Mouse (Mus musculus) NIH3T3 (cell line): ENCODE results near the gene Rcbtb2.
"Not testable (repeated sequence)": the region's sequence is repeated elsewhere in the genome, so short reads cannot be mapped to it uniquely, and the experiment has no call there.

ENCODE experiments used
- DNase-seq: peaks from one replicate; pipeline ENCODE4 v3.0.0-alpha.2; 2012; ENCODE audit warnings: low read depth

The Rcbtb2 gene

DNA sequence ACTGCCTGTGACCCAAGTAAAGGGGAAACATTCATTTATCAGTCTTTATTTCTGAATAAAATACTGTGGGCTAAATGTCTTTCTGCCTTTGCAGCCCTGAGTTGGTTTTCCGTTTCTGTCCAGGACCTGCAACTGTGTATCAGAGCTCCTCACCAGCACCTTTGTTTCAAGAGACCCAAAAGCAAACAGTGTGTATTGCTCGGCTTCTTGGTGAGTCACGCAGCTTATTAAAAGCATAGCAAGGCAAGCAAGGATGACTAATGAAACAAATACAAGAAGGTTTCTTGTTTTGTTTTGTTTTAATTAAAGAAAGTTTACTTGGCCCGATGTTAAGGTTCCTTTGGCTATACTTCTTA lies at the start of gene Rcbtb2:
Gene Rcbtb2, plus strand, starts transcription at position 115 of the 356 bp plus-strand sequence.
- peak; percentile 31 for DNase-seq

GRCm38 (mm10) chr14:73083563-73083962 lies 39.3 kb upstream of the Rcbtb2 start:
- no peak for DNase-seq

- DNase-seq, result no peak
Measured at GRCm38 (mm10) chr14:73086425-73086824, 36.4 kb upstream of the Rcbtb2 start.

GRCm38 (mm10) chr14:73087247-73087646 lies 35.6 kb upstream of the Rcbtb2 start:
- no peak for DNase-seq

DNA sequence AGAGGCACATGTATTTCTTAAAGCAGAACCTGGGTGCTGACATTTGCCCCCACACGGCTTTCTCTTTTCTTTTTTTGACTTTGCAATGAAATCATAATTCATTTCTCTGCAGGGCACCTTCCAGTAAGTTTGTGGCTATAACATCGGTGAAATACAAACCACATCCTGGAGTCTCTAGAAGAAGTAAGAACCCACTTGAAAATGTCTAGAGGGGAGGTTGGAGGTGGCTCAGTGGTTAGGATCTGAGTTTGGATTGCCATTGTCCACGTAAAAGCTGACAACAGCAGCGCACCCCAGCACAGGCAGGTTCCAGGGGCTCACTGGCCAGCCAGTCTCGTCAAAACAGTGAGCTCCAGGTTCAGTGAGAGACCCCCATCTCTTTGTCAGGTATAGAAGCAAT lies 35.1 kb upstream of the Rcbtb2 start:
- no peak for DNase-seq

DNA sequence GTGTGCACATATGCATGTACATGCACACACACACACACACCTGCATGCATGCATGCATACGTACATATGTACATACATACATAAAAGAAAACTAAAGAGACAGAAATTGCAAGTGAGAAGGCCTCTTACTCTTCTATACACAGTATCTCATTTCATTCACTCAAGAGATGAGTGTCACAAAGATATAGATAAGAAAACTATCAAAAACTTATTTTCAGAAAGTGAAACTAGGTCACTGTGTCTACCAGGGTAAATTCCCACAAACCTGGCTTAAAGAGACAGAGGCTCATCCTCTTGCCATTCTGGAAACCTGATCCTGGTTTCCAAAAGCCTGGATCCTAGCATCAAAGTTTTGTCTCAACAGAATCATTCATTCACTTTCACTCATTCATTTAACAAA lies 34.6 kb upstream of the Rcbtb2 start:
- DNase-seq, result no peak

DNA sequence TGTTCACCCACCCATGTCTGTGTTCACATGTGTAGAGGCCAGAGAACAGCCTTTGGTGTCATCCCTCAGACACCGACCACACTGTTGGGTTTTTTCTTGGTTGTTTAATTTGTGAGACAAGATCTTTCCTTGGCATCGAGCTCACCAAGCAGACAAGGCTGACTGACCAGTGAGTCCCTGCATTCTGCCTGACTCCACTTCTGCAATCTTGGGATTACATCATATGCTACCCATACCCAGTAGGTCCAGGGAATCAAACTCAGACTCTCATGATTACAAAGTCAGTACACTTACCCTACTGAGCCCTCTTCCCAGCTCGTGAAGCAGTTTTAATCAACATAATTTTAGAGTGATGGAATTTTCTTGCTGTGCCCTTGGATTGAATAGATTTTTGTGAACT lies 30.0 kb upstream of the Rcbtb2 start:
- no peak for DNase-seq

GRCm38 (mm10) chr14:73094802-73095550 lies 27.9 kb upstream of the Rcbtb2 start:
- no peak for DNase-seq

DNA sequence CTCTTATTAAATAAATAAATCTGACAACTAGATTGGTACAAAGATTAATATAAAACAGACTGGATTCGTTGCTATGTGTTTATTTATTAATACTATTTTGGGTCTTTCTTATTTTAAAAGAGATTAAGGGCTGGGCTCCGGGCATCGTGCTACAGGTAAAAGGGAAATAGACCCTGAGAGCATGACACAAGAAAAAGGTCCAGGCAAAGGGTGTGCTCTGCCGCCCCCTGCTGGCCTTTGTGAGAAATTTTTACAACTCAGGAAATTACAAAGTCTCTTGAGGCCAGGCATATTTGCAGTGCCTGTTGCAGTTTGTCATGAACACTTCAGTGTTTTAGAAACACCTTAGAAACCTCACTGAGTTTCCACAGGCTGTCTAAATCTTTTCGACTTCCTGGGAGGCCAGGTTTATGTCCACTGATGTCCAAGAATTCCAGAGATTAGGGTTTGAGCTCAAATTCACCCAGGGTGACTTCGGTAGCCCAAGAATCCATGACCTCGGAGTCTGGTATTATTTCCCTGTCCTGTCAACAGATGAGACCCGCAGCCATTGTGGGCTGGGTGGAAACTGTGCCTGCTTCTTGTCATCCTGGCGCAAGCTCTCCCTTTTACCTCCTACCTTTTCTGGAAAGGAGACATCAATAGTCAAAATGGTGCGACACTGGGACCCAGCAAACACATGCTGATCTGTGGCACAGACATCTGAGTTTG lies 24.0 kb upstream of the Rcbtb2 start:
- DNase-seq, result peak; percentile 78

DNA sequence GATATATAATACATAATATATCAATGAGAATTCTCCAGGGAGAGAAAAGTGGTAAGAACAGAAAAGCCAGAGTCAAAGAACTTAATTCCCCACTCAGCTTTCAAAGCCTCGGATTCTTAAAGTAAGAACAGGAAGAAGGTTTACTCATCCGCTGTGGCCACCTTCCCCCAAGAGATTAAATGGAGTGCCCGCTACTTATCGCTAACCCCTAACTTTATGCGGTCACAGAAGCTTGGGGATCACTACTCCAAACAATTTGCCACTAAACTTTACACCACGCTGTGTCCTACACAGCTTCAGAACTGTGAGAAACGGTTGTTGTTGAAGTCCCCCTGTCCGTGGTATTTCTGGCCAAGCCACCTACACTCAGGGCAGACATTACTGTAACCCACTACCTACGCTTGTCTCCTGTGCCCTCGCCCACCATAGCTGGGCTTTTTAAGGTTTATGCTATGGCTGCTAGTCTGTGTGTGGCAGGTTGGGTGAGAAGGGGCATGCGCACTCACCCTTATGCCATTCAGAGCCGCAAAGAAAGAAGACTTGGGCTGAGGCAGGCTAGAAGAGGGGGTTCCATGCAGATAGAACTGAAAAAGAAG lies 20.5 kb upstream of the Rcbtb2 start:
- no peak for DNase-seq

- not testable (repeated sequence) for DNase-seq
Measured at GRCm38 (mm10) chr14:73102986-73103385, 19.9 kb upstream of the Rcbtb2 start.

GRCm38 (mm10) chr14:73104913-73105312 lies 17.9 kb upstream of the Rcbtb2 start:
- no peak for DNase-seq

DNA sequence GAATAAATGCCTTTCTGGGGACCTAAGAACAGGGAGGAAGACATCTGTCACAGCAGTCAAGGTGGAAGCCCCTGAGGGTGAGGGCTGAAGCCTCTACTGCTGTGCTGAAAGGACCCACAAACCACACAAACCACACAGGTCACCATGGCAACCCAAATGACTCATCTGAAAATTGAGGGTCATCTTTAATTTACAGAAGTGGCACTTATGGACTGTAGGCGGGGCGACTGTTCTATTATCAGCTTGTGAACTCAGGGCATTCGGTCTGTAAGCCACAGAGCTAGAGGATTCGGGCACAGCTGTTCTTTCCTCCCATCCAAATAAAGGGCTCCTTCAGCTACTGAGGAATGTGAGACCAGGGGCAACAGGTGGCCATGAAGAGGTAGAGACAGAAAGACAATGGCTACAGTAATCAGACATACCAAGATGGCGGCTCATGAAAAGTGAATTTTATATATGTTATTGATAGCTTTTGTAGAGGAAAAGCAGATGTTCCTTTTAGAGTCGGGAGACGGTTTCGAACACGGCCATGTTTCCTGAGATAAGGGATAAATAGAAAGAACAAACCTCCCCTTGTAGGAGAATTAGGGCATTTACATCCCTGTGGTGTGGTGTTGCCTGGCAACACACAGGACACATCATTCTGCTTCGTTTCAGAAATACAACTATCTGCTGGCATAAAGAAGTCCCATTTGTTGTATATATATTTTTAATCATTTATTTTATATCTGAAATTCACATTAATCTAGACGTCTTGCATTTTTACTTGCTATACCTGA lies 17.2 kb upstream of the Rcbtb2 start:
- DNase-seq, result no peak

DNA sequence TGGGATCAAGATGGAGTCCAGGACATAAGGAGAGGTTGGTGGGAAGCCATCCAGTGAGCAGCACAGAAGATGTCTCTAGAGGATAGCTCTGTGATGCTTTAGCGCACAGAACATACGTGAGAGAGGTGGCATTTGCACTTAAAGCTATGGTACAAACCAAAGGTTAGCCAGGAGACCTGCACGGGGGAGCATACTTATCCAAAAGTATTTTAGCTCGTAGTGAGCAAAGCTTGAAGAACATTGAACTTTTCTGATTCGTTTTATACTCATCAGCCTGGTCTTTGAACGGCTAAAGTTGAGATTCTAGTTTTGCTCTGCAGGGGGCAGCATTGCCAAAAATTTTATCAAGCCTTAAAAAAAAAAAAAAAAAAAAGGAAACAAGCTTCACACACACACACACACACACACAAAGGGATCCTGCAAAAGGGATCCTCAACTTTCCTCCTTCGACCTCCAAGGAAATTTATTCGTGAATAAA lies 16.6 kb upstream of the Rcbtb2 start:
- DNase-seq, result peak; percentile 75

- DNase-seq, result no peak
Measured at GRCm38 (mm10) chr14:73106957-73107356, 15.9 kb upstream of the Rcbtb2 start.

DNA sequence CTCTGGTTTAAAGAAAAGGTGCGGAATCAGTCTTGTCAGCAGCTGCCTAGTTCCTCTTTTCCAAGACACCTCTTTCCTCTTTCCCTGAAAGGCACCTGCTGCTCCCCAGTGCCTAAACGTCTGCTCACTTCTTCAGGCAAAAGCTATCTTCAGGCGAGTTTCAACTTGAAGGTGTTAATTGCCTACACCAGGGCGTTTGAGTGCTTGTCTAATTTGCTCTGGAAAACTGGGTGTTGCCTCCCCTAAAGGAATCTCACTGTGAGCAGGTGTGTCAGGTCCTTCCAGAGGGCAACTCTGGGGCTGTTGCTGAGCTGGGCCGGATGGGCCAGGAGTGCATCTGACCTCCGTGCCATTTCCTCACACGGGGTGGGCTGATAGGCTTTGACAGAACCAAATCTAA lies 15.5 kb upstream of the Rcbtb2 start:
- no peak for DNase-seq

GRCm38 (mm10) chr14:73107952-73108351 lies 14.9 kb upstream of the Rcbtb2 start:
- no peak for DNase-seq

GRCm38 (mm10) chr14:73110682-73111081 lies 12.2 kb upstream of the Rcbtb2 start:
- peak; percentile 66 for DNase-seq

- no peak for DNase-seq
Measured at GRCm38 (mm10) chr14:73111091-73111490, 11.7 kb upstream of the Rcbtb2 start.

GRCm38 (mm10) chr14:73112186-73112840 lies 10.5 kb upstream of the Rcbtb2 start:
- DNase-seq, result no peak

DNA sequence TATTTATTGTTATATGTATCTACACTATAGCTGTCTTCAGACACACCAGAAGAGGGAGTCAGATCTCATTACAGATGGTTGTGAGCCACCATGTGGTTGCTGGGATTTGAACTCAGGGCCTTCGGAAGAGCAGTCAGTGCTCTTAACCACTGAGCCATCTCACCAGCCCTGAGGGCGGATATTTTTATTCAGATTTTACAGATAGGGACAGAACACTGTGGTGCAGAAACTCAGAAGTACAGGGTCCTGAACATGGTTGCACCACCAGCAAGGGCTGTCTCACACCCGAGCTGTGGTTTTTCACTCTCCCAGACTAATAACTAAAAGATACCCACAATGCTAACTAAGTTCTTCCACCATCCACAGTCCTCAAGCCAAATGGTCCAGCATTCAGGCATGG lies 7.9 kb upstream of the Rcbtb2 start:
- not testable (repeated sequence) for DNase-seq

- DNase-seq, result no peak
Measured at GRCm38 (mm10) chr14:73116301-73116700, 6.5 kb upstream of the Rcbtb2 start.
